Mouse (Mus musculus): ENCODE results near the gene Acot13. TPM values are rescaled to one million over a fixed set of nuclear protein-coding genes. Genes with fewer than 3 reads are reported as not detected.
A peak's percentile ranks its signal among the peaks of the same experiment; 100 is the strongest.

Gene Acot13
- total RNA-seq, 2 experiments from 2014 or later = 43.2 to 46.0 TPM

- no peak for ATAC-seq (replicated peaks; ENCODE audit: poor library complexity)
Measured at GRCm38 (mm10) chr13:24832131-24832810, 931 bp upstream of the Acot13 start.

- ATAC-seq (replicated peaks; ENCODE audit: poor library complexity) = peak; percentile 7; the same call in 1 of the 2 replicates
Measured at GRCm38 (mm10) chr13:24830756-24831352, 486 bp downstream of the Acot13 start.

- no peak for ATAC-seq (replicated peaks; ENCODE audit: poor library complexity)
Measured at GRCm38 (mm10) chr13:24826116-24826515, 5.2 kb downstream of the Acot13 start.

- ATAC-seq (replicated peaks; ENCODE audit: poor library complexity) = no peak
Measured at GRCm38 (mm10) chr13:24825587-24825986, 5.8 kb downstream of the Acot13 start.

GRCm38 (mm10) chr13:24824647-24825046 lies 6.7 kb downstream of the Acot13 start:
- no peak for ATAC-seq (replicated peaks; ENCODE audit: poor library complexity)

GRCm38 (mm10) chr13:24822663-24823343 lies 8.5 kb downstream of the Acot13 start:
- ATAC-seq (replicated peaks; ENCODE audit: poor library complexity) = no peak

GRCm38 (mm10) chr13:24819931-24820330 lies 11.4 kb downstream of the Acot13 start:
- no peak for ATAC-seq (replicated peaks; ENCODE audit: poor library complexity)

GRCm38 (mm10) chr13:24816125-24817092 lies 14.9 kb downstream of the Acot13 start:
- peak; percentile 35 for ATAC-seq (replicated peaks; ENCODE audit: poor library complexity)

GRCm38 (mm10) chr13:24814616-24815015 lies 16.7 kb downstream of the Acot13 start:
- ATAC-seq (replicated peaks; ENCODE audit: poor library complexity) = no peak

GRCm38 (mm10) chr13:24812521-24812920 lies 18.8 kb downstream of the Acot13 start:
- no peak for ATAC-seq (replicated peaks; ENCODE audit: poor library complexity)

GRCm38 (mm10) chr13:24806079-24806478 lies 25.3 kb downstream of the Acot13 start:
- no peak for ATAC-seq (replicated peaks; ENCODE audit: poor library complexity)

- ATAC-seq (replicated peaks; ENCODE audit: poor library complexity) = no peak
Measured at GRCm38 (mm10) chr13:24803196-24803595, 28.1 kb downstream of the Acot13 start.

GRCm38 (mm10) chr13:24802131-24802691 lies 29.1 kb downstream of the Acot13 start:
- ATAC-seq (replicated peaks; ENCODE audit: poor library complexity) = peak; percentile 37

- peak; percentile 53 for ATAC-seq (replicated peaks; ENCODE audit: poor library complexity)
Measured at GRCm38 (mm10) chr13:24801308-24801921, 29.9 kb downstream of the Acot13 start, which contains the start of gene BC005537. BC005537 (plus strand) TSS chr13:24801657.

GRCm38 (mm10) chr13:24800674-24801307 lies 30.5 kb downstream of the Acot13 start:
- peak; percentile 82 for ATAC-seq (replicated peaks; ENCODE audit: poor library complexity)

GRCm38 (mm10) chr13:24799925-24800673 lies 31.2 kb downstream of the Acot13 start:
- 0 out of 2 replicates have a peak, but pooled peaks have one; percentile 4 for ATAC-seq (replicated peaks; ENCODE audit: poor library complexity)

- ATAC-seq (replicated peaks; ENCODE audit: poor library complexity) = no peak
Measured at GRCm38 (mm10) chr13:24799378-24799777, 32.0 kb downstream of the Acot13 start.

- no peak for ATAC-seq (replicated peaks; ENCODE audit: poor library complexity)
Measured at GRCm38 (mm10) chr13:24798686-24799085, 32.7 kb downstream of the Acot13 start.
